Mouse (Mus musculus) heart, embryonic 11.5 days (tissue): ENCODE results near the gene Grrp1. TPM values are rescaled to one million over a fixed set of nuclear protein-coding genes. Genes with fewer than 3 reads are reported as not detected.
"Not testable (repeated sequence)": the region's sequence is repeated elsewhere in the genome, so short reads cannot be mapped to it uniquely, and the experiment has no call there.

ENCODE experiments used
- ATAC-seq: fragments of 200-750 bp; cut with Nextera tagmentation; replicated peaks from 2 replicates; pipeline ENCODE4 v1.8.0; 2017; ENCODE audit warnings: moderate library complexity; ENCODE audit not compliant: insufficient number of reproducible peaks, low FRiP score, low TSS enrichment
- H3K27ac ChIP-seq: fragments of 300-500 bp; sonication (generic); 2 replicates; pipeline ENCODE4 v1.5.1; 2014; ENCODE audit warnings: mild to moderate bottlenecking, low read depth, low read length
- H3K27me3 ChIP-seq: fragments of 300-500 bp; sonication (generic); 2 replicates; pipeline ENCODE4 v1.6.1; 2014; ENCODE audit warnings: mild to moderate bottlenecking, low read length, mixed read lengths; ENCODE audit not compliant: control insufficient read depth, insufficient read depth
- H3K36me3 ChIP-seq: fragments of 300-500 bp; sonication (generic); 2 replicates; pipeline ENCODE4 v1.6.1; 2014; ENCODE audit warnings: mild to moderate bottlenecking, low read length, moderate library complexity, mixed read lengths; ENCODE audit not compliant: control insufficient read depth, insufficient read depth
- H3K4me1 ChIP-seq: fragments of 300-500 bp; sonication (generic); 2 replicates; pipeline ENCODE4 v1.6.1; 2014; ENCODE audit warnings: low read length; ENCODE audit not compliant: control insufficient read depth, insufficient read depth
- H3K4me2 ChIP-seq: fragments of 300-500 bp; sonication (generic); 2 replicates; pipeline ENCODE4 v1.6.1; 2014; ENCODE audit warnings: mild to moderate bottlenecking, moderate library complexity
- H3K4me3 ChIP-seq: fragments of 300-500 bp; sonication (generic); 2 replicates; pipeline ENCODE4 v1.5.1; 2014; ENCODE audit warnings: low read depth, low read length
- H3K9ac ChIP-seq: fragments of 300-500 bp; sonication (generic); 2 replicates; pipeline ENCODE4 v1.6.1; 2014; ENCODE audit warnings: mild to moderate bottlenecking, low read depth, low read length, moderate library complexity
- H3K9me3 ChIP-seq: fragments of 300-500 bp; sonication (generic); replicated peaks from 2 replicates; pipeline ENCODE4 v1.6.1; 2016; ENCODE audit warnings: low read length; ENCODE audit not compliant: control insufficient read depth
- WGBS: fragments of 180-500 bp; shearing (Covaris S2); extraction: QIAGEN DNeasy Blood & Tissue Kit; methylation state at CpG from one replicate; pipeline ENCODE4 v1.1.7; 2014; ENCODE audit not compliant: insufficient replicate concordance; 5-methylcytosine and 5-hydroxymethylcytosine counted together
- polyA plus RNA-seq: library from polyadenylated mRNA; unstranded; fragments of >200 nt; fragmentation: Nextera tagmentation; extraction: Ambion mirVana; gene quantifications from 2 replicates; pipeline ENCODE4 v1.2.1, GENCODE M21; 2014

The Grrp1 gene
- polyA plus RNA-seq, 1 experiment from 2014 or later = 3.7 TPM

DNA sequence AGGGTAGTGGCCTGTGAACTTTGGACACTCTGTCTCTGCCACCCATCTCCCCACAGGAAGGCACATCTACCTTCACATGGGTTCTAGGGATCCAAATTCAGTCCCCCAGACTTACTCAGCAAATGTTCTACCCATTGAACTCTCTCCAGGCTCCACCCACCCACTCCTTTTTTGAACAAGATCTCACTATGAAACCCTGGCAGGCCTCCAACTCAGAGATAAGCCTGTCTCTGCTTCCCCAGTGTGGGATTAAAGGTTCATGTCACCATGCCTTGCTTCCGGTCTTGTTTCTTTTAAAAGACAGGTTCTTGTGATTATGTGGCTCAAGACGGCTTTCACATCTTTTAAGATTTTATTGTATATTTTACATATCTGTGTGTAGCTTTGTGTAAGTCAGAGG lies 31.0 kb upstream of the Grrp1 start:
- H3K4me3 ChIP-seq = no peak overlapping the region
- peak overlapping the region; percentile 72 for H3K4me2 ChIP-seq
- H3K9me3 ChIP-seq = no peaks in the 10 kb centered on the region
- H3K36me3 ChIP-seq = peaks cover 15% of the 10 kb centered on the region
- H3K27me3 ChIP-seq = no peaks in the 10 kb centered on the region
- ATAC-seq = no peak
- WGBS = 58% methylated on average over 2 of the region's 2 CpGs
- H3K4me1 ChIP-seq = peaks cover 25% of the 10 kb centered on the region
- no peak overlapping the region for H3K9ac ChIP-seq
- H3K27ac ChIP-seq = no peak overlapping the region

DNA sequence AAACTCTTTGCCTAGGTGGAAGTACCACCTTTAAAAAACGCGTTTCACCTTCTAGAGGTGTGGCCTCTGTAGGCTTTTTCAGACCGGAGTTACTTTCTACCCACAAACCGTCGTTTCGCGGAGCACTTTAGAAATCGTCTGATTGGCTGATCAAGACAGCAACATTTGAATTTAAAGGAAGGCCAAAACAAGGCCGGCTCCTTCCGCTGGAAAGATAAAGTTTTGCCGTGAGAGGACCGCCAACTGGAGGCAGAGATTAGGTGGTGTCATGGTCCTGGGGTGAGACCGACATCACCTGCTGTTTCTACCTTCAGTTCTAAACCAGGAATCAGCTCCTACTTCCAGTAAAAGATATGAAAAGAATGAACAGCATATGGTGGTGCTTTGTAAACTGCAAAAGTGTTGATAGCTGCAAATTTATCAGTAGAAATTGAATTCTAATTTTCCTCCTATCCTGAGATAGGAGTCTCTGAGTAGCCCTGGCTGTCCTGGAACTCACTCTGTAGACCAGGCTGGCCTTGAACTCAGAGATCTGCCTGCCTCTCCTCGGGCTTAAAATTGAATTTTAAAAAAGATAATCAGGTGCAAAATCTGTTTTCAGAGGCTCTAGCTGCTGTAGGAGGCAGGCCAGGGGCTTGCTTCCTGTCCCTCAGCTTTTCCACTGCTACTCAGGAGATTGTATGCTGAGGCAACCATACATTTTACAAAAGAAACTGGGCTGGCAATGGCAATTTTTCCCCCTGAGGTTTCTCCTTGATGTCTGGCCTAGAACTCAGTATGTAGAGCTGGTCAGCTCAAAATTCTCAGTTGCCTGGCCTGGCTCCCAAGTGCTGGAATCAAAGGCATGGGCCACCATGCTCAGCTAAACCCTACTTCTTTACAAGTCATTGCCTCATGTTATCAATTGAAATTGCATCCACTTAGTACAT lies 19.8 kb upstream of the Grrp1 start:
- Histone ChIP-seq H3K36me3 (peaks cover 6% of the 10 kb centered on the region), H3K4me1 (peaks cover 6% of the 10 kb centered on the region; the same call in 1 of the 2 replicates), H3K4me3 (peak overlapping the region; percentile 11), H3K27me3 (no peaks in the 10 kb centered on the region), H3K4me2 (peak overlapping the region; percentile 55), H3K9ac (peak overlapping the region; percentile 46), H3K27ac (peak overlapping the region; percentile 46), H3K9me3 (no peaks in the 10 kb centered on the region)
- ATAC-seq = peak; percentile 68
- WGBS = 2% methylated on average over 14 of the region's 14 CpGs

DNA sequence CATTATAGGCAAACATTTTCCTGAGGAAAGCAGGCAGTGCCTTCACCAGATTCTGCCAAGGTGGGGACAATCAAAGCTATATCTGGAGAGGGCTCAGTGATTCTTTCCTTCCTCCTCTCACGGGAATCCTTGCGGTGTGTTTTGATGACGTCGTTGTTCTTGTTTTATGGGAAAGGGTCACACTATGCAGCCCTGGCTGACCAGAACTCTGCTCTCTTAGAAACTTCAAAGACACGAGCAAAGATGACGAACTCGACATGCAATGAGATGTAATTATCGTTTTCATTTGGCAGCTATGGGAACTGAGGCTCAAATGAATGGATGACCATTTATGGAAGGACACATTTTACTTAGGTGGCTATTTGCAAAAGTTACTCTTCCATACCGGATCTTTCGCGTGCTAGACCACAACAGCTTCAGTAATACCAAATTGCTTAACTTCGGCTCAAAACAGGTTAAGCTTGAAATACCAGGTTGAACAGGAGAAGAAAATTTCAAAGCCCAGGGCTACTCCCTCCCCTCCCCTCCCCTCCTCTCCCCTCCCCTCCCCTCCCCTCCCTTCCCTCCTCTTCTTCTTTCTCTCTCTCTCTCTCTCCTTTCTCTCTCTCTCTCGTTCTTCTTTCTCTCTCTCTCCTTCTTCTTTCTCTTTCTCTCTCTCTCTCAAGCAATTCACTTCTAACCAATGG lies 19.0 kb upstream of the Grrp1 start:
- Histone ChIP-seq H3K9me3 (no peaks in the 10 kb centered on the region), H3K27me3 (no peaks in the 10 kb centered on the region), H3K4me2 (peak overlapping the region; percentile 55), H3K36me3 (no peaks in the 10 kb centered on the region), H3K4me3 (peak overlapping the region; percentile 11), H3K27ac (peak overlapping the region; percentile 35; the same call in 1 of the 2 replicates), H3K4me1 (peaks cover 6% of the 10 kb centered on the region; the same call in 1 of the 2 replicates), H3K9ac (peak overlapping the region; percentile 56)
- ATAC-seq = no peak
- 28% methylated on average over 12 of the region's 13 CpGs for WGBS

GRCm38 (mm10) chr4:134271979-134272378 lies 18.1 kb upstream of the Grrp1 start:
- no peak for ATAC-seq
- H3K9ac ChIP-seq = no peak overlapping the region
- peaks cover 6% of the 10 kb centered on the region; the same call in 1 of the 2 replicates for H3K4me1 ChIP-seq
- H3K9me3 ChIP-seq = no peaks in the 10 kb centered on the region
- H3K4me3 ChIP-seq = no peak overlapping the region
- H3K27ac ChIP-seq = no peak overlapping the region
- no peaks in the 10 kb centered on the region for H3K27me3 ChIP-seq
- no peaks in the 10 kb centered on the region for H3K36me3 ChIP-seq
- H3K4me2 ChIP-seq = no peak overlapping the region
- WGBS = 81% methylated on average over 7 of the region's 7 CpGs

- ATAC-seq, H3K9me3 ChIP-seq, H3K4me3 ChIP-seq, H3K27me3 ChIP-seq, H3K4me2 ChIP-seq, H3K27ac ChIP-seq, H3K36me3 ChIP-seq, H3K4me1 ChIP-seq, H3K9ac ChIP-seq: not testable (repeated sequence)
Measured at GRCm38 (mm10) chr4:134269622-134270021, 15.7 kb upstream of the Grrp1 start.

DNA sequence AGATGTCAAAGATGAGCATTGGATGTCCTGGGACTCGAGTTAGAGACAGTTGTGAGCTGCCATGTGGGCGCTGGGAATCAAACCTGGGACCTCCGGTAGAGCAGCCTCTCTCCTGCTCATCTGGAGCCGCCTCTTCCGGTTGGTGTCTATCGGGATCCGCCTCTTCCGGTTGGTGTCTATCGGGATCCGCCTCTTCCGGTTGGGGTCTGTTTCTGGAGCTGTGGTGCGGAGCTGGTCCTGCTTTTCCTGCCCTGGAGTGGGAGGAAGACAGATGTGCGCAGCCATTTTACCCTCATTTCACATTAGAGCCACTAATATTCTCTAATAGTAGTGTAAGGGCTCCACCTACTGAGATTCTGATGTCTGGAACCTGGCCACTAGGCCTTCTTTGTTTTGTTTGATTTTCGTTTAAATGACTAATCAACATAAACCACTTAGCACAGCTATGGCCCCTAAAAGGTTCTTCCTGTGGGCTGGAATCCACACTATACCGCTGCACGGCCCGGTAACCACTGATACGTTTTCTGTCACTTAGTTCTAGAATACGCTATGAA lies 14.3 kb upstream of the Grrp1 start:
- Histone ChIP-seq H3K27ac (no peak overlapping the region), H3K4me3 (no peak overlapping the region), H3K27me3 (no peaks in the 10 kb centered on the region), H3K36me3 (no peaks in the 10 kb centered on the region), H3K9me3 (no peaks in the 10 kb centered on the region), H3K4me2 (no peak overlapping the region), H3K4me1 (peaks cover 4% of the 10 kb centered on the region; the same call in 1 of the 2 replicates), H3K9ac (no peak overlapping the region)
- no peak for ATAC-seq
- 79% methylated on average over 19 of the region's 19 CpGs for WGBS

GRCm38 (mm10) chr4:134265860-134266585 lies 12.1 kb upstream of the Grrp1 start:
- H3K9me3 ChIP-seq = no peaks in the 10 kb centered on the region
- H3K36me3 ChIP-seq = no peaks in the 10 kb centered on the region
- H3K27ac ChIP-seq = no peak overlapping the region
- no peak overlapping the region for H3K9ac ChIP-seq
- 71% methylated on average over 9 of the region's 9 CpGs for WGBS
- no peak overlapping the region for H3K4me3 ChIP-seq
- H3K4me1 ChIP-seq = no peaks in the 10 kb centered on the region
- no peak overlapping the region for H3K4me2 ChIP-seq
- no peaks in the 10 kb centered on the region for H3K27me3 ChIP-seq
- ATAC-seq = no peak

GRCm38 (mm10) chr4:134263191-134263590 lies 9.3 kb upstream of the Grrp1 start:
- Histone ChIP-seq H3K9ac (no peak overlapping the region), H3K36me3 (no peaks in the 10 kb centered on the region), H3K4me1 (no peaks in the 10 kb centered on the region), H3K4me2 (no peak overlapping the region), H3K9me3 (no peaks in the 10 kb centered on the region), H3K4me3 (no peak overlapping the region), H3K27me3 (no peaks in the 10 kb centered on the region), H3K27ac (no peak overlapping the region)
- 27% methylated on average over 6 of the region's 6 CpGs for WGBS
- no peak for ATAC-seq
